Mouse (Mus musculus) c-Kit-positive CD71-positive TER-119-positive erythroid progenitor cells, embryonic 14.5 days (primary cell): ENCODE measurements around the gene Hap1.
A peak's percentile ranks its signal among the peaks of the same experiment; 100 is the strongest.

Experiments
- DNase-seq: peaks from one replicate; pipeline ENCODE4 v3.0.0-alpha.2; 2013; ENCODE audit warnings: low spot score

The Hap1 gene

GRCm38 (mm10) chr11:100355972-100356818, at the start of gene Hap1:
Hap1 (minus strand) TSS chr11:100356128.
- peak; percentile 5 for DNase-seq

GRCm38 (mm10) chr11:100404456-100405074, 48.6 kb upstream of the Hap1 start:
- DNase-seq, result no peak

GRCm38 (mm10) chr11:100403445-100404134, 47.7 kb upstream of the Hap1 start:
- DNase-seq, result no peak

- DNase-seq, result no peak
Observed at GRCm38 (mm10) chr11:100402682-100403081, 46.8 kb upstream of the Hap1 start.

- DNase-seq, result no peak
Observed at GRCm38 (mm10) chr11:100402240-100402639, 46.3 kb upstream of the Hap1 start.

GRCm38 (mm10) chr11:100400842-100401241, 44.9 kb upstream of the Hap1 start:
- no peak for DNase-seq

GRCm38 (mm10) chr11:100399727-100400538, 44.0 kb upstream of the Hap1 start:
- no peak for DNase-seq

- DNase-seq, result no peak
Observed at GRCm38 (mm10) chr11:100399320-100399719, 43.4 kb upstream of the Hap1 start.

GRCm38 (mm10) chr11:100398517-100398916, 42.6 kb upstream of the Hap1 start:
- no peak for DNase-seq

- peak; percentile 79 for DNase-seq
Observed at GRCm38 (mm10) chr11:100397600-100398389, 41.9 kb upstream of the Hap1 start, which contains the start of gene Jup. Jup (minus strand) TSS chr11:100397763.

GRCm38 (mm10) chr11:100396886-100397599, 41.1 kb upstream of the Hap1 start:
- DNase-seq, result no peak

- DNase-seq, result no peak
Observed at GRCm38 (mm10) chr11:100395861-100396631, 40.1 kb upstream of the Hap1 start.

- no peak for DNase-seq
Observed at GRCm38 (mm10) chr11:100395200-100395599, 39.3 kb upstream of the Hap1 start.

GRCm38 (mm10) chr11:100394353-100395074, 38.6 kb upstream of the Hap1 start:
- DNase-seq, result no peak

- DNase-seq, result no peak
Observed at GRCm38 (mm10) chr11:100393733-100394132, 37.8 kb upstream of the Hap1 start.

- no peak for DNase-seq
Observed at GRCm38 (mm10) chr11:100392958-100393357, 37.0 kb upstream of the Hap1 start.

- DNase-seq, result no peak
Observed at GRCm38 (mm10) chr11:100391884-100392345, 36.0 kb upstream of the Hap1 start.

- DNase-seq, result no peak
Observed at GRCm38 (mm10) chr11:100391081-100391883, 35.4 kb upstream of the Hap1 start.
